Mouse (Mus musculus) retina, adult 2 months (tissue): ENCODE measurements around the gene Tnfsf18.

Experiments
- DNase-seq: peaks from one replicate; pipeline ENCODE4 v3.0.0-alpha.2; 2012; ENCODE audit warnings: low read depth, low spot score

The Tnfsf18 gene

DNA sequence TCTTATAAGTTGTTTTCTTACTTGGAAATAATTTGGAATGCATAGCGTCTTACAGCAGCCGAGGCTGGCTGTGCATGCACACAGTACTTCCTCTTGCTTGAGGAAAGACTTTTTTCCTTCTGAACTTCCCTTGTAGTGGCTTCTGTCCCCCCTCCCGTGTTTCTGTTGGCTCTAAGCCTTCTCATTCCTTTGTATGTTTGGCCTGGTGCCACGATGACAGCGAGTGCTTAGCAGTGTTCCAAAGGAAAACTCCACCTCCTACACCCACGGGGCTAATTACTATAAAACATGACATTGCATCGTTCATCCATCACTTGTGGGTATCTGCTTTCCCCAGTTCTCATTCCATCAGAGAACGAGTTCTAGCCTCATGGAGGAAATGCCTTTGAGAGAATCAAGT, at the start of gene Tnfsf18:
Gene Tnfsf18, plus strand, starts transcription at position 313 of the 400 bp plus-strand sequence.
- no peak for DNase-seq

DNA sequence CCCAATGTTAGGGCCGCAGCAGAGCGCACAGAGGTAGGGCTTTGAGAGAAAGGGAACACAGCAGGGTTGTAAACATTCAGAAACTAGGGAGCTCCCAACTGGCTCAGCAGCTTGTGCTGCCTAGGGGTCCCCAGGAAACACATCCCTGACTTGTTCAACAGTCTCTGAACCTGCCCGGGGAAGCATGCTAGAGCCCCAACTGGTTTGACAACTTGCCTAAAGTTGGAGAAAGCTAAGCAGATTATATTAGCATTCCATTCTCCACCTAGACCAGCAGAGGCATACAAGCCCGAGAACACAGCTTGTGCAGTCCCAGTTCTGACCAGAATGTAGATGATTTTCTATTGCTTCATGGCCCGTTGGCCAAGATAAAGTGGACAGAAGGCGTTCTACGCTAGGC, 49.6 kb upstream of the Tnfsf18 start:
- no peak for DNase-seq

- no peak for DNase-seq
Measured at GRCm38 (mm10) chr1:161451683-161452245, 42.7 kb upstream of the Tnfsf18 start.

DNA sequence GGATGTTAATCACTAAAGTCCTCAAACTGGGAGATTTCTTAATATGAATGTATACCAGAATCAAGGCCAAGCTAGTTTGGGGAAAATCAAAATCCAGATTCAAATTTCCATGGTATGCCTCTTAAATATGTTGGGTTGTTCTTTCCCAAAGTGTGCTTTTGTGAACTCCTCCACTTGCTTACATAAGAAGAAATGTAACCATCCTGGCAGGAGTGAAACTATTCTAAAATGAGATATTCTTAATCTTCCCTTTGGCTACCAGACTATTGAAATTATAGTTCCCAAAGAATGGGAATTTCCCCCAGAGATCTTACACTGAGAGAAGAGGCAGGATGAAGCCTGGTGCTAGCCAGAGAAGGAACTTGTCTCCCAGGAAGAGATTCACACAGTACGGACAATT, 42.2 kb upstream of the Tnfsf18 start:
- no peak for DNase-seq

GRCm38 (mm10) chr1:161463388-161464085, 30.9 kb upstream of the Tnfsf18 start:
- DNase-seq: no peak

- DNase-seq: no peak
Measured at GRCm38 (mm10) chr1:161477221-161477620, 17.2 kb upstream of the Tnfsf18 start.

- no peak for DNase-seq
Measured at GRCm38 (mm10) chr1:161479854-161480253, 14.6 kb upstream of the Tnfsf18 start.

DNA sequence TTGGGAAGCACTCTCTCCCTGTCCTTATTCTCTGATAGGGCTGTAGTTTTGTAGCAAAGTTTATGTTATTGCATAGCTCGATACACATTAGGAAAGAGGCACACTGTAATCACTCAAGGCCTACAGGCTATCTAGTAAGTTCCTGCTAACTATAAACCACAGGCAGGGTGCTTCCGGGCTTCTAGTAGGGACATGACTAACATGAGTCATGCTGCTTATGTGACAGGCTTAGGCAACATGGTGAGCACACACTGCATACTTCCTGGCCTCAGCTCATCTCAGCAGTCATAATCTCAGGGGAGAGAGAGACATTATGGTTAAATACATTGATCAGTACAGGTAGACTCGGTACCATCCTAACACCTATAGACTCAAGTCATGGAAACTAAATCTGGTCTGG, 12.2 kb upstream of the Tnfsf18 start:
- no peak for DNase-seq

DNA sequence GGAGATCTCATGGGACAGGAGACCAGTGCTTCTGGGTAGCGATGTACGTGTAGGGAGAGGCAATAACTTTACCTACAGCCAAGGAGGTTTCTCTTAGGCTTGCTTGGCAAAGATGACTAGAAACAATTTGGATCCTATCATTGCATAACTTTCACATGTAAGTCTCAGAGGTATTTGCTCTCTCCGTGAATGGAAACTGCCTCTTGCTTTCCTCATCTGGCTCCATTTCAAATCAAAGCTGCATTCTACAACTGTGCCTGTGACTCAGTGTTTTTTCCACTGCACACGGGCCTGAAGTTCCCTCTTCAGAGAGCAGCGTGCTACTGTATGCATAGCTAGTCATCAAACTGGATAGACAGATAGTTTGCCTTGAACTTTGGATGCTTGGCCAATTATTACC, 7.4 kb upstream of the Tnfsf18 start:
- DNase-seq: no peak

DNA sequence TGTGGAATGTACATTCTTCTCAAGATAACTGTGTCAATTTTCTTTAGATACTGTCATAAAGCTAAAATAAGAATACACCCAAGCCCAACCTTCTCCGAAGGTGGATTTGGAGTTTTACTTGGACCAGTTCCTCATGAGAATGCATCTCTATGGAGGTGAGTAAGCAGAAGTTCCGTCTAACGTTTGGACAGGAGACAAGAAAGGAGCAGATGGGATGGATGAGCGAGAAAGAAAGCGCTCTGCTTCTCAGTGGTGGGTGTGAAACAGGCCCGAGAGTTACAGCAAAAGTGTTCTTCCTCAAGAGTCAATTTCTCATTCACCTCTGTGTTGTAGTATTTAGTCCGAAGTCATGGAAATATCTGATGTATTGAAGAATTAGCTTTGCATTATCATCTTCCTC, 2.7 kb upstream of the Tnfsf18 start:
- no peak for DNase-seq

GRCm38 (mm10) chr1:161496866-161497645, 2.6 kb downstream of the Tnfsf18 start:
- DNase-seq: no peak

- DNase-seq: no peak
Measured at GRCm38 (mm10) chr1:161500114-161500810, 5.8 kb downstream of the Tnfsf18 start.

DNA sequence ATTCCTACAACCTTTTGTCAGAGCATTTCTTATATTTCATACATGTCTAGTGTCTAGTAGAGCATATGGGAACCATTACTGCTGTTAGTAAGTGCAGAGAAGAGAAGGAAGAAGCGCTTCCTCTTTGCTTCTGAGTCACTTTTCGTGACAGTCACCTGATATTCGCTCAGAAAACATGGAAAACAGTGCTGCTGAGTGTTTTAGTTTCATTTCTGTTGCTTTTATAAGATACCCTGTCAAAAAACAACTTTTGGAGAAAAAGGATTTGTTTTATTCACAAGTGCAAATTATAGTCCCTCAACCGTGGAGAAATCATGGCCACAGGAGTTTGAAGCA, 6.3 kb downstream of the Tnfsf18 start:
- no peak for DNase-seq

DNA sequence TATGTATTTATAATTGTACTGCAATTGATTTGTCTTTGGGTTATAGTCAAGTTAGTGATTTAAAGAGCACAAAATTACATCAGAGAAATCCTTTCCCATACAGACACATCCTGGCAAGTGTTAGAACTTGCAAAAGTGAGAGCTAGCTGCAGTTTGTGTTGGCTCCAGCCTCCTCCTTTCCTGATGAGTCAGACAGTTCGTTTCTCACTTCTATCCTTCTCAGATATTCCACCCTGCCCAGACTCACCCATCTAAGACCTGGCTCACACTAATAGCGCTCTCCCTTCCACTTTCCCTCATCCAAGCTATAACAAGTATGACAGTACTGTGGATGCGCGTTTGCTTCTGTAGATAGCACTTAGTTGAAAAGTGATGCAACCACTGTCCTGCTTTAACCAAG, 11.9 kb downstream of the Tnfsf18 start:
- DNase-seq: no peak

- no peak for DNase-seq
Measured at GRCm38 (mm10) chr1:161507623-161508047, 13.2 kb downstream of the Tnfsf18 start.

DNA sequence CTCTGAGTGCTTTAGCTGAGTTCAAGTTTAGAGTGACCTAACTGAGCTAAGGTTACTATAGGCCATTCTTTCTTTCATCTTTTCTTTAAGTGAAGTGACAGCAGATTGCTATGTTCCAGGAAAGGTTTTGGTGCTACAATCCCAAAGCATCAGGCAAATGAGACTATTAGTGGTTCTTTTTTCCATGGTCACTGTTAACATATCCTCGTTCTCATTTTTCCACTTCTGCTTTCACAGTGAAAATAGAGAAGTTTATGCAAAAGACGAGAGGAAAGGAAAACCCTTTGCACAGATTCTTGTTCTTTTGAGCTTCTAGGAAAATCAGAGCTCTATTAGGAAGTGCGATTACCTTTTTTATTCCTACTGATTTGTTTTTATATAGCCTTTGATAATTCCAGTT, 22.9 kb downstream of the Tnfsf18 start:
- no peak for DNase-seq

GRCm38 (mm10) chr1:161520223-161520622, 25.8 kb downstream of the Tnfsf18 start:
- no peak for DNase-seq

- DNase-seq: no peak
Measured at GRCm38 (mm10) chr1:161528173-161528572, 33.7 kb downstream of the Tnfsf18 start.

GRCm38 (mm10) chr1:161550596-161551095, 56.2 kb downstream of the Tnfsf18 start:
- no peak for DNase-seq

DNA sequence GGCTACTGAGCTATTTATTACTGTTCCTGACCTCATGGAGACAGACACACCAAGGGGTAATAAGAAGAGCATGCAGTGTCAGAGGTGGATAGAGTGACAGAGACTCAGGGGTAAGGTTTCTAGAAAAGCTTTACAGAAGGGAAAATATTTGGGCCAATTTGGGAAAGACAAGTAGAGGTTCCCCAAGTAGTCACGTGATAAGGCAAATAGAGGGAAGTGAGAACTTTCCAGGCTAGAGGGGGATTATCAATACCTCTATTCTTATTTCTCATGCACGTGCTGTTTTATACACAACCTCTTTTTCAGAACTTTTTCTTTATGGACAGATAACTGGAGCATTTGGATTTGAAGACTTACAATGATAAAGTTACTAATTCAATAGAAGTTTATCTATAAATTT, 57.6 kb downstream of the Tnfsf18 start:
- DNase-seq: no peak
